Mouse (Mus musculus): ENCODE data around the gene Ddx54. TPM values are rescaled to one million over a fixed set of nuclear protein-coding genes. Genes with fewer than 3 reads are reported as not detected.

Gene Ddx54
- polyA plus RNA-seq, 1 experiment = 3.4 TPM

- Histone ChIP-seq H3K36me3 (ENCODE audit: control insufficient read depth) (peaks cover 93% of the 10 kb centered on the region), H3K27me3 (ENCODE audit: control insufficient read depth) (no peaks in the 10 kb centered on the region), H3K4me1 (ENCODE audit: control insufficient read depth) (peaks cover 87% of the 10 kb centered on the region), H3K9me3 (ENCODE audit: control insufficient read depth, low read length) (no peaks in the 10 kb centered on the region), H3K4me3 (replicated peaks) (peak overlapping the region; percentile 59)
- no peak for TF ChIP-seq TAL1 (IDR thresholded peaks at IDR 0.05; ENCODE audit: low read length)
- TF ChIP-seq GATA1 (IDR thresholded peaks at IDR 0.05; ENCODE audit: low read length) = no peak
Observed at GRCm38 (mm10) chr5:120578504-120579081, 33.9 kb upstream of the Ddx54 start.

GRCm38 (mm10) chr5:120579211-120579897 lies 33.2 kb upstream of the Ddx54 start:
- no peak for TF ChIP-seq GATA1 (IDR thresholded peaks at IDR 0.05; ENCODE audit: low read length)
- TF ChIP-seq TAL1 (IDR thresholded peaks at IDR 0.05; ENCODE audit: low read length) = no peak
- peaks cover 93% of the 10 kb centered on the region for H3K36me3 ChIP-seq (ENCODE audit: control insufficient read depth)
- H3K4me1 ChIP-seq (ENCODE audit: control insufficient read depth) = peaks cover 87% of the 10 kb centered on the region
- peak overlapping the region; percentile 35 for H3K4me3 ChIP-seq (replicated peaks)
- H3K27me3 ChIP-seq (ENCODE audit: control insufficient read depth) = no peaks in the 10 kb centered on the region
- no peaks in the 10 kb centered on the region for H3K9me3 ChIP-seq (ENCODE audit: control insufficient read depth, low read length)

- Histone ChIP-seq H3K36me3 (ENCODE audit: control insufficient read depth) (peaks cover 93% of the 10 kb centered on the region), H3K4me3 (replicated peaks) (no peak overlapping the region)
Observed at GRCm38 (mm10) chr5:120579898-120580626, 32.5 kb upstream of the Ddx54 start.

GRCm38 (mm10) chr5:120582002-120582401 lies 30.5 kb upstream of the Ddx54 start:
- H3K27me3 ChIP-seq (ENCODE audit: control insufficient read depth) = no peaks in the 10 kb centered on the region
- TF ChIP-seq GATA1 (IDR thresholded peaks at IDR 0.05; ENCODE audit: low read length) (no peak), TAL1 (IDR thresholded peaks at IDR 0.05; ENCODE audit: low read length) (no peak)
- peaks cover 90% of the 10 kb centered on the region for H3K4me1 ChIP-seq (ENCODE audit: control insufficient read depth)
- H3K9me3 ChIP-seq (ENCODE audit: control insufficient read depth, low read length) = no peaks in the 10 kb centered on the region
- no peak overlapping the region for H3K4me3 ChIP-seq (replicated peaks)
- peaks cover 96% of the 10 kb centered on the region for H3K36me3 ChIP-seq (ENCODE audit: control insufficient read depth)

More at GRCm38 (mm10) chr5:120579898-120580626, 32.5 kb upstream of the Ddx54 start:
- Histone ChIP-seq H3K27me3 (ENCODE audit: control insufficient read depth) (no peaks in the 10 kb centered on the region), H3K4me1 (ENCODE audit: control insufficient read depth) (peaks cover 87% of the 10 kb centered on the region), H3K9me3 (ENCODE audit: control insufficient read depth, low read length) (no peaks in the 10 kb centered on the region)
- TF ChIP-seq TAL1 (IDR thresholded peaks at IDR 0.05; ENCODE audit: low read length) (no peak), GATA1 (IDR thresholded peaks at IDR 0.05; ENCODE audit: low read length) (no peak)

GRCm38 (mm10) chr5:120583511-120583910 lies 29.0 kb upstream of the Ddx54 start:
- Histone ChIP-seq H3K4me1 (ENCODE audit: control insufficient read depth) (peaks cover 82% of the 10 kb centered on the region), H3K36me3 (ENCODE audit: control insufficient read depth) (peaks cover 84% of the 10 kb centered on the region), H3K4me3 (replicated peaks) (no peak overlapping the region), H3K9me3 (ENCODE audit: control insufficient read depth, low read length) (no peaks in the 10 kb centered on the region), H3K27me3 (ENCODE audit: control insufficient read depth) (no peaks in the 10 kb centered on the region)
- TF ChIP-seq TAL1 (IDR thresholded peaks at IDR 0.05; ENCODE audit: low read length) (no peak), GATA1 (IDR thresholded peaks at IDR 0.05; ENCODE audit: low read length) (no peak)

- Histone ChIP-seq H3K27me3 (ENCODE audit: control insufficient read depth) (no peaks in the 10 kb centered on the region), H3K36me3 (ENCODE audit: control insufficient read depth) (peaks cover 70% of the 10 kb centered on the region), H3K4me1 (ENCODE audit: control insufficient read depth) (peaks cover 77% of the 10 kb centered on the region), H3K9me3 (ENCODE audit: control insufficient read depth, low read length) (peaks cover under 1% of the 10 kb centered on the region), H3K4me3 (replicated peaks) (peak overlapping the region; percentile 33)
- TF ChIP-seq TAL1 (IDR thresholded peaks at IDR 0.05; ENCODE audit: low read length) = no peak
- no peak for TF ChIP-seq GATA1 (IDR thresholded peaks at IDR 0.05; ENCODE audit: low read length)
Observed at GRCm38 (mm10) chr5:120584968-120585367, 27.6 kb upstream of the Ddx54 start.

GRCm38 (mm10) chr5:120586741-120587615 lies 25.6 kb upstream of the Ddx54 start:
- peaks cover 69% of the 10 kb centered on the region for H3K4me1 ChIP-seq (ENCODE audit: control insufficient read depth)
- no peaks in the 10 kb centered on the region; the same call in 1 of the 2 replicates for H3K27me3 ChIP-seq (ENCODE audit: control insufficient read depth)
- TF ChIP-seq GATA1 (IDR thresholded peaks at IDR 0.05; ENCODE audit: low read length) = no peak
- peak; percentile 40; the same call in 2 of the 3 replicates for TF ChIP-seq TAL1 (IDR thresholded peaks at IDR 0.05; ENCODE audit: low read length)
- peak overlapping the region; percentile 70 for H3K4me3 ChIP-seq (replicated peaks)
- peaks cover 54% of the 10 kb centered on the region for H3K36me3 ChIP-seq (ENCODE audit: control insufficient read depth)
- peaks cover 10% of the 10 kb centered on the region for H3K9me3 ChIP-seq (ENCODE audit: control insufficient read depth, low read length)

GRCm38 (mm10) chr5:120587616-120587926 lies 25.0 kb upstream of the Ddx54 start:
- Histone ChIP-seq H3K4me3 (replicated peaks) (peak overlapping the region; percentile 70), H3K9me3 (ENCODE audit: control insufficient read depth, low read length) (peaks cover 14% of the 10 kb centered on the region), H3K36me3 (ENCODE audit: control insufficient read depth) (peaks cover 48% of the 10 kb centered on the region), H3K4me1 (ENCODE audit: control insufficient read depth) (peaks cover 65% of the 10 kb centered on the region), H3K27me3 (ENCODE audit: control insufficient read depth) (no peaks in the 10 kb centered on the region; the same call in 1 of the 2 replicates)
- TF ChIP-seq GATA1 (IDR thresholded peaks at IDR 0.05; ENCODE audit: low read length) = no peak
- TF ChIP-seq TAL1 (IDR thresholded peaks at IDR 0.05; ENCODE audit: low read length) = no peak

All from erythroblast, embryonic 14.5 days (primary cell).